Mouse (Mus musculus): ENCODE measurements around the gene Arrb2.
A peak's percentile ranks its signal among the peaks of the same experiment; 100 is the strongest.
"Not testable (repeated sequence)": the region's sequence is repeated elsewhere in the genome, so short reads cannot be mapped to it uniquely, and the experiment has no call there.

The Arrb2 gene

DNA sequence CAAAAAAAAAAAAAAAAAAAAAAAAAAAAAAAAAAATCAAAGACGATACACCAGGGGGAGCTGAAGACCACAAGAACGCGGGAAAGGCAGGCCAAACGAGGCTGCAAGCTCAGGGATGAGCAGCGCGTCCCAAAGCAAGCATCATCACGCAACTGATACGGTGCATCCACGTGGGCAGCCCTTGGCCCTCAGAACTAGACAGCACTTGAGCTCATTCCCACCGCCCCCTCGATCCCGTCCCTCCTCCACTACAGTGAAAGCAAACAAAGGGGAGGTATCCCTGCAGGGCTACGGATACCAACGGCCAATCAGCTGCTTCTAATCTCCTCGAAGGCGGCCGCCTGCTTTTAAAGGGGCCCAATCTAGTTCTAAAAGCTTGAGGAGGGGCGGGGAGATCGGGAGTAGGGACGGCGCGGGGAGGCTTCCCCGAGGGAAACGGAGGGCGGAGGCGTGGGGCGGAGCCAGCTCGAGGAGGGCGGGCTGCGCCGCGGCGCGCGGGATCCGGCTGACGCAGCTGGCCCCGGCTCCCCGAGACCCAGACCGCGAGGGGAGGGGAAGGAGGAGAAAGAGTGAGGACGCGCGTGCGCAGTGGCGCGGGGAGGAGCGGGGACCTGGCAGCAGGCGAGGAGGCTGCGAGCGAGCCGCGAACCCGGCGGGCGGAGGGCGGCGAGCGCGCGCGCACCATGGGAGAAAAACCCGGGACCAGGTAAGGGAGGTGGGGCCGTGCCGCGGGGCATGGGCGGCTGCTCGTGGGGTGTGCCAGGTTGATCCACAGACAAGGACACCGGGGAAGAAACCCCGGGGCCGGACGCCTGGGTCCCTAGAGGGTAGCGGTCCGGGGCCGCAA is at the start of gene Arrb2:
Gene Arrb2 (plus strand): TSS at position 588 of the 847 bp plus-strand sequence.
- peak; percentile 90 for DNase-seq (ENCODE audit: low spot score)

DNA sequence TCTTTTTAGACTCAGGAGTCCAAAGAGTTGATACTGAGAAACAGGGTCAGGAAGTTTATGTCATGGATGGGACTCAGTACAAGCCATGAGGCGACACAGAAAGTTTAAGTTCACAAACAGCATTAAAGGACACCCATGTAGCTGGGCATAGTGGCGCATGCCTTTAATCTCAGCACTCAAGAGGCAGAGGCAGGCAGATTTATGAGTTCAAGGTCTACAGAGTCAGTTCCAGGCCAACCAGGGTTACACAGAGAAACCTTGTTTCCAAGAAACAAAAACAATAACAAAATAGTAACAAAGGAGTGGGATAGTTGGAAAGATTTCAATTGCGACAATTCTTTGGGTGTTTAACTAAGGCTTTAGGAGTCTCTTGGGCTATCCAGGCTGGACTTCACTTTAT is 48.3 kb upstream of the Arrb2 start:
- DNase-seq (ENCODE audit: low spot score), result no peak

DNA sequence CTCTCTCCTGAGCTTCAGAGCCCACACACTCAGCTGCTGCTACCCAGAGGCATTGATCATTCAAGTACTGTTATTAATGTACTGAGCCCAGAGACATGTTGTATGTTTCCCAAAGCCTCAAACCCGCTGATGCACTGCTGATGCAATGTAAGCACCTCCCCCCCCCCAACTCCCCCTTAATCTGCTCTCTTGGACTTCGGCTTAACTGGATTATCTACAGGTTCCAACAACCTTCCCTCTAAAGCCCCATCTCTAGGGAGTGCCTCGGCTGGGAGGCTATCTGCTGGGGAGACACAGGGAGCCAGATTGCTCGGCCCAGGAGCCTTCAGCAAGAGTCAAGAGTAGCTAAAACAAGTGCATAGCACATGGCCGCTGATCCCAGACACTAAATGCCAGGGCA is 45.0 kb upstream of the Arrb2 start:
- DNase-seq (ENCODE audit: low spot score), result no peak

DNA sequence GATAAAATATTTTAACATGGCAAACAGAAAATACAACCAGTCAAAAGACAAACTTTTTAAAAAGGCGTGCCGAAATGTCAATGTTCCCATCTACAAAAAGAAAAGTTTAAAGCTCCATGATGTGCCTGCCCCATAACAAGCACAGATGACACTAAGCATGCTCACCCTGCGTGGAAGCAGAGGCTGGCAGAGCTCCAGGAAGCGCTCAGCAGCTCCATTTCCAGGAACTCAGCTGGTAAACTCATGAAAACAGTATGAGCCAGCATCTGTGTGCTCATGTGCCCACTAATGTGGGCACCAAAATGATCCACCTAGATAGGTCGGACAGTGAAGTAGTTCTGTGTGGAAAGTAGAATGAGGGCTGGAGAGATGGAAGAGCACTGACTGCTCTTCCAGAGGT is 43.0 kb upstream of the Arrb2 start:
- DNase-seq (ENCODE audit: low spot score), result no peak

DNA sequence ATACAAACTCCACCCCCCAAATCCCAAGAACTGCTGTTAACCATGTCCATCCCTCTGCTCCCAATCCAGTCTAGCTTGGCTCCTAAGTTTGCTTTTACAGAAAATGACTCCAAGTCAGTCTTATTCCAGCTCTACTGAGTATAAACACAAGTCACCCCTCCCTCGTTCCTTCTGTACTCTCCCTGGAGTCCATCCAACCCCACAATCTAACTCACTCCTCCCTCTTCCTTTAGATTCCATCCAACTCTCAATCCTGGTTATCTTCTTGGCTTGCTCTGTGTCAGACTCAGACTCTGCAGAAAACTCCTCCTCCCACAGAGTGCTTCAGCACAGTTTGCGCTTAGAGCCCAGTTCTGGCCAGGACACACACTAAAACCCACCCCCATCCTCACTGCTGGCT is 28.8 kb upstream of the Arrb2 start:
- DNase-seq (ENCODE audit: low spot score), result no peak

DNA sequence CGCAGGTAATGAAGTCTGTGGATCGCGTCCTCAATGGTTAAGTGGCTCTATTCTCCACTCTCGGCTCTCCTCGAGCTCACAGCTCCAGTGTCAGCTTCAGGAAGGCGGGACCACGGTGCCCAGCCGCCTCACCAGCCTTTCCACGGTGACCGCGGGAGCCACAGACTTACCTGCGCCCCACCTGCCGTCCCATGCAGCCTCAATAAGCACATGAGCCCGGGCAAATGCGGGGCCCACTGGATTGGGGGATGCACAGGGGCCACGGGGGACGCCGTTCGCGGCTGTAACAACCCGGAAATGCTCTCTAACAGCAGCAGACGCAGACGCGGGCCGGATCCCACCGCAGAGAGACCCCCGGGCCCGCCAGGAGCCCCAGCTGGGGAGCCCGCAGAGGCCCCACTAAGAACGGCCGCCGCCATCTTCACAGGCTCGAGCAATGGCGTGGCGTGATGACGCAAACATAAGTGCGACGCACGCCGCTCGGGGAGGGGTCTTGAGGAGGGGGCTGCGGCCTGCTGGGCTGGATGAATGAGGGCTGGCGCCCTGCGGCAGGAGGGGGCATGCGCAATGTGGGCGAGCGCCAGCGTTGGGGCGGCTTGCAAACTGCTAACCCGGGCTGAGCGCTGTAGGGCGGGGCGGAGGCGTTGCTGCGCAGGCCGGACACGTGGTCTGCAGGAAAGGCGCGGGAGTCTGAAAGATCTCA is 22.7 kb upstream of the Arrb2 start, which contains the start of gene Pelp1:
Gene Pelp1 (minus strand): TSS at position 438 of the 703 bp plus-strand sequence.
- peak; percentile 82 for DNase-seq (ENCODE audit: low spot score)

DNA sequence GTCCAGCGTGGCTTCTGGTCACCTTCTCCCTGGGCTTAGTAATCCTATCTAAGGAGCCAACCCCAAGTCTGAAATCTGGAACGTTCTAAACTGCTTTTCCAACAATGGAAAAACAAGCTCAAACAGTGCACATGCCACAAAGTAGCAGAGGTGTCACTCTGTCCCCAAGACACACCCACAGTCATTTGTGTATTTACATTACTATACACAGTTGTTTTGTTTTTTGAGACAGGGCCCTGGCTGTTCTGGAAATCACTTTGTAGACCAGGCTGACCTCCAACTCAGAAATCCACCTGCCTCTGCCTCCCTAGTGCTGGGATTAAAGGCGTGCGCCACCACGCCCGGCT is 22.2 kb upstream of the Arrb2 start:
- DNase-seq (ENCODE audit: low spot score), result no peak

DNA sequence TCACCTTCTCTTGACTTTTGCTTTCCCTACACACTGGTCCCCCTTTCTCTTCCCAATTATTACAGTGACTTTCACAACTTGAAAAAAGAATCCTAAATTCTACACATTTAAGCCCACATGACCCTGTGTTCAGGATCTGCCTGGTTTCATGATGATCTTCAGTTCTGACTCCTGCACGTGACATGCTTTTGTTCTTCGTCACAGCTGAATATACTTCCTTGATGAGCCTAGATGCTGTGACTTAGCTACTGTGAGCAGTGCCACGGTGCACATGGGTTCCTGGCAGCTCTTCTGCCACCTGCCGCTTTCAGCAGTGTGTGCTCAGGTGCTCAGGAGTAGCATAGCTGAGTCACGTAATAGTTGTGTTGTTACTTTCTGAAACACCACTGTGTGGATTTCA is 19.8 kb upstream of the Arrb2 start:
- DNase-seq (ENCODE audit: low spot score), result no peak

DNA sequence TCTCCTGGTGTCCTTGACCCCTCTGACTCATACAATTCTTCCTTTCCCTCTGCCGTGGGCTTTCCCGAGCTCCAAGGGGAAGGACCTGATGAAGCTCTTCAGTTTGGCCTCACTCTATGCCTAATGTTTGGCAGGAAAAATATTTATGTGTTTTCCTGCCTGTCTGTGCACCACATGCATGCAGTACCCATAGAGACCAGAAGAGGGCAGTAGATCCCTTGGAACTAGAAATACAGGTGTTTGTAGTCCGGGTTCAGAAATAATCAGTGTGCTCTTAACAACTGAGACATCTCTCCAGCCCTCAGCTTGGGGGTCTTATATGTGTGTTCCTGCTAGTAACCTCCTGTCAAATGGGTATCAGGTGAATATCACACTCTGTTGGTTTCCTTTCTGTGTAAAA is 18.5 kb upstream of the Arrb2 start:
- DNase-seq (ENCODE audit: low spot score), result peak; percentile 87

DNA sequence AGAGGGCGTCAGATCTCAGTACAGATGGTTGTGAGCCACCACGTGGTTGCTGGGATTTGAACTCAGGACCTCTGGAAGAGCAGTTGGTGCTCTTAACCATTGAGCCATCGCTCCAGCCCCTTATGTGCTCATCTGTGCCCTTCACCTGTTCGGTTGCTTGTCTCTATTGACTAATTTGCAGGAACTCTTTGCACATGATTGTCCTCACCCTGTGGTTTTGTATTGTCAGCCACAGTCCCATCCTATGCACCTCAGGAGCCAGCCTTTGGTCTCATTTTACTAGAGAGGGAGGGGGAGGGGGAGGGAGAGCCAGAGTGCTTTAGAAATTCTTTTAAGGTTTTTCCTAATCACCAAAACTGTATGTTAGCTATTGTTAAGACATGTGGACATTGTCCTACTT is 14.2 kb upstream of the Arrb2 start:
- DNase-seq (ENCODE audit: low spot score), result no peak

DNA sequence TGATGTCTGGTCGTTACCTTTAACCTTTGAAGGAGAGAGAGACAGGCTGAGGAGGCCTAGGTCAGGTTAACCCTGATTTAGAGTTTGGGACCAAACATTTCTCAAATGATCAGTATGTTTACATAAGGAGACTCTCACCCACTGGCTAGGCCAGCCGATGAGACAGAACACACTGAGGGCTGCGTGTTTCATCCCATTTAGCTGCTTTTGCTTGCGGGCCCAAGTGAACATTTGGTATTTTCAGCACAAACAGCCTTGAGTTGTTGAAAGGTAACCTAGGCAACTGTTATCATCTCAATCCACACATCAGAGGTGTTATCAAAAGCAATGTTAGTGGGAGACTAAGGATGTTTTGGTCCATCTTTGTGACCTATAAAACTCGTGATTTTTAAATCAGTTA is 12.9 kb upstream of the Arrb2 start:
- DNase-seq (ENCODE audit: low spot score), result no peak

DNA sequence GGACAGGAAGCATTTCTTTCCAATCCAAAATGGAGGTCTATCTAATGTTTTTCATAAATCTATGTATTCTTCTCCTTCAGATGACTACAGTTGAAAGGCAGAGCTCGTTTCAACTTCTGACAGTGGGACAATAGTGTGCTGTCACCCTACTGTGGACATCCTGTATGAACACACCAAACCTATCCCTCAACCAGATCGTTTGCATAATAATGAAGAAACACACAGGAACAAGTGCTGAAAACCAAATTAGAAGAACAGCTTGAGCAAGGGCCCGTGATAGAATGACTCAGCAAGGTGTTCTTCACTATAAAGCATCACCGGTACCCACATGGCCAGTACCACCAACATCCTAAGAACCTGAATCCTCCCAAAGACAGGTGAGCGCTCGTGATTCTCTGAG is 5.8 kb upstream of the Arrb2 start:
- not testable (repeated sequence) for DNase-seq (ENCODE audit: low spot score)

DNA sequence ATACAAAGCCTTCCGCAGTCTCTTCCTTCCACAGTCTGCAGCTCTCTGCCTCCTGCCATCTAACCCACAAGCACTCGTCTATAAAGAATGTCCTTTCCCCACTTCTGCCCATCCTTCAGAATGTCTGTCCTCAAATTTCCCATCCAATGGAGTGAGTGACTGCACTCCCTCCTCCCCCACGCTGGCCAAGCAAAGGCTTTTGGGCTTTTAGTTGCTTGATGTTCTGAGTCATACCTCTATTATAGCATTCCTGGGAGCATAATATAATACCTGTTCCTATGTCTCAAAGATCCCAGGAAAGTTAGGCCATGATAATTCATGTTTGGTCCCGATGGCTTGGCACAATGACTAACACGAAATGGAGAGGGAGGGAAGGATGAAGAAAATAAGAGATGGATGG is 861 bp upstream of the Arrb2 start:
- no peak for DNase-seq (ENCODE audit: low spot score)

DNA sequence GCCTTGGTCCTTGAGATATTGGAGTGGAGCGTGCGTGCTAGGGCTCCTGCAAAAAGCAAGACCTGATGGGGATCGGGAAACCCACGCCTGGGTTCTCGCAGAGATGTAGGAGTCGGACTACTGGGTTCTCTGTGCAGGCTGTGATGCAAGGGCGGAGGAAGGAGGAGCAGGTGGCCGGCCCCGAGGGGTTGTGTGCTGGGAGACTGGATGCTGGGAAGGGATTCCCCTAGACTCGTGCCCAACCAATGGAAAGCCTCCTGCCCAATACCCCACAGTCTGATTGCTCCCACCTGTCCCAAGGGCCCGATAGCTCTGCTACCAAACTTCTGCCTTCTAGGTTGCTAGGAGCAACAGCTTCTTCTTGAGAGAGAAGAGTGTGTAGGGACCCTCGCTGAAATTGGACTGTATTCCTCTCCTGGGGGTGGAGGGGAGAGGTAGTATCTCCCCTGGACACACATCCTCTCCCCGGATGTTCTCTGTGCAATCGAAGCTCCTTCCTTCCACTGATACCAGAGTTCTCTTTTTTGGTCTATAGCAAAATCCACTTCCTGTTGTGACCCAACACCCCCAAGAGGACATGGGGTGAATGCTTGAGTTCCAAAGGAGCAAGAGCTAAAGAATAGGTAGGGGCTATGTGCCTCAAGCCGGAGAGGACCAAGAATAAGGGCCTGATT is 597 bp downstream of the Arrb2 start:
- no peak for DNase-seq (ENCODE audit: low spot score)

DNA sequence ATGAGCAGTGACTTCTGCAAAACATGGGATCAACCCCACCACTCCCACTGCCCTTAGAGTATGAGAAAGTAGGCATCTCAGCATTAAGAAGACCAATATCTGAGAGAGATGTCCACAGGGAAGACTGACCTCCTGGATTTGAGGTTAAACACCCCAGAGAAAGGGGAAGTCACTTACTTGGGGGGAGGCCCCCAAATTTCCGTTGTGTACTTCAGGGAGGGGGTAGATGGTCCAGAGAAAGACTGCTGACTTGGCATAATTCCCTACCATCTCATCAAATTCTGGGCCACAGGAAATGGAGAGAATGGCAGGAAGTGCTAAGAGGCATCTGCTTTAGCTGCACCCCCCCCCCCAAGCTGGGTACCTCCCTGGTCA is 1.1 kb downstream of the Arrb2 start:
- no peak for DNase-seq (ENCODE audit: low spot score)

DNA sequence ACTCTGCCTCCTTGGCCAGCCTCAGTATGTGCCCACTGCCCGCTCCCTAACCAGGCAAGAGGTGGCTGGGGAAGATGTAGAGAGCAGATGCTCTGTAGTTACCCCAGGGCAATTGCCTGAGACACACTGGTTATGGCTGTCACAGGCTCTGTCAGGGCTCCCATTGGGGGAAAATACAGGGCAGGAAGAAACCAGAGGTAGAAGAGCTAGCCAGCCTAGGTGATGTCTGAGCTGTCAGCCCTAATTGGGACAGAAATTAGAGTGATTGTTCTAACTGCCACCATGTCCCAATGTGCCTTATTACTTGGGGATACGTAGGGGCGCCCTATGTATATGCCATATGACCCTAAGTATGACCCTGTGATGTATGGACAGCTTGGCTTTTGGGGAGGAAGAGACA is 1.5 kb downstream of the Arrb2 start:
- no peak for DNase-seq (ENCODE audit: low spot score)

DNA sequence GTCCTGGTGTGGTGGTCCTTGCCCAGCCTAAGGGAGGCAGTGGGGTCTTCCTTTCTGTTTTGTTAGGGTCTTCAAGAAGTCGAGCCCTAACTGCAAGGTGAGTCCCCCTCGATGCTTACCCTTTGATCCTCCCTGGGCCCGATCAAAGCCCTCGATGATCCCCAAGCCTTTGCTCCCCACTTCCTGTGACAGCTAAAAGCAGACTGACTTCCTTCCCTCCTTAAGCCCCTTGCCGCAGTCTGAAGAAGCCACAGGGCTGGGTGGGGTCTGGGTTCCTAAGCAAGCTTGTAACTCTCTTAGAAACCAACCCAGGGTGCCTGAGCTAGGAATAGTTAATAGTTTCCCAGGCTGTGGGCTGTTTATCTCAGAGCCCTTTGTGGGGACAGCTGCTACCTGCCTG is 3.0 kb downstream of the Arrb2 start:
- DNase-seq (ENCODE audit: low spot score), result no peak

DNA sequence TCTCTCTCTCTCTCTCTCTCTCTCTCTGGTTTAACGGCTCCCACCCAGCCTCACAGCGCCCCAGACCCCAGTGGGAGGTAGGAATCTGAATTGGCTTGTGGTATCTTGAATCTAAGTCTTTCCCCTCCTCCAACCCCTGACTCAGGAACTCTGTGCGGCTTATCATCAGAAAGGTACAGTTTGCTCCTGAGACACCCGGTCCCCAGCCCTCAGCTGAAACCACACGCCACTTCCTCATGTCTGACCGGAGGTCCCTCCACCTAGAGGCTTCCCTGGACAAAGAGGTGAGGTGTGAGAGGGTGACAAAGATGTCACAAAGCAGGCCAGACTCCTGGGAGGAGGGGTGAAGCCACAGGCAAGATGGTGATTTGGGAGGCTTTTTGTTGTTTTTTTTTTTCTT is 5.0 kb downstream of the Arrb2 start:
- DNase-seq (ENCODE audit: low spot score), result no peak

DNA sequence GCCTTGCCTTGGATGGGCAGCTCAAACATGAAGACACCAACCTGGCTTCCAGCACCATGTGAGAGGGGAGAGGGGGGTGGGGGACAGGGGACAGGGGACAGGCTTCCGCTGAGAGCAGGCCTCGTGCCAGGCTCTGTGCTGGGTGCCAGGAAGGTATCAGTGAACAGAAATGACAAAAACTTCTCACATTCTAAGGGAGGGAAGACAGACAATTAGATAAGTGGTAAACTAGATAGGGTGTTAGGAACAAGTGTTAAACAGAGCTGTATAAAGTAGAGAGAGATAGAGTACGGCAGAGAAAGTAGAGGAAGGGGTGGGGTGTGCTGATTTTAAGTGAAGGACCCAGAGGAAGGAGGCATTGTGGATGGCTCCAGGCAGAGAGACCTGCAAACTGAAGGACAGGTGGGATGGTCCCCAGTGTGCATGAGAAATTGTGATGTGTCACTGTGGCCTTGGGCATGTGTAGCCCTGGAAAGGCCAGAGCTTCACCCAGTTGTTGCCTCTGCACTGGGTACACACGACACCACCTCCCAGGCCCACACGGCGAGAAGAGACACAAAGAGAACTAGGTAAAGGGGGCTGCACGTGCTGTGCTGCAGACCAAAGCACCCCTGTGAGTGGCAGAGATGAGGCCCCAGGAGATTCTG is 6.4 kb downstream of the Arrb2 start:
- DNase-seq (ENCODE audit: low spot score), result no peak

DNA sequence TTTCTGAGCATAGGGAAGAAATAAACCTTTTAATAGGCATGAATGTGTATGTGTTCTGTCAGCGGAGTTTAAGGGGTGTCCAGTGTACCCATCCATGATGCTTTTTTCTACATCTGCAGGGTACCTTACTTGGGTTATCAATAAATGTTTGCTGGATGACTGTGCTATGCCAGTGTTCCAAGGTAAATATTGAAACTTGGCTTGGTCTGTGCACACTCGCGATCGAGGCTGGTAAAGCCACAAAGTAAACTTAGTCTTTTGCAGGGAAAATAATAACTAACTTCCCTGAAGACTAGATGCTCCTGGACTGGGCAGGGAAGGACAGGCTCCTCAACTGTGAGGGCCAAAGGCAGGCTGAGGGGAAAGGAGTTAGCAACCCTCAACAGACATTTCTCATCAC is 8.2 kb downstream of the Arrb2 start:
- no peak for DNase-seq (ENCODE audit: low spot score)

DNA sequence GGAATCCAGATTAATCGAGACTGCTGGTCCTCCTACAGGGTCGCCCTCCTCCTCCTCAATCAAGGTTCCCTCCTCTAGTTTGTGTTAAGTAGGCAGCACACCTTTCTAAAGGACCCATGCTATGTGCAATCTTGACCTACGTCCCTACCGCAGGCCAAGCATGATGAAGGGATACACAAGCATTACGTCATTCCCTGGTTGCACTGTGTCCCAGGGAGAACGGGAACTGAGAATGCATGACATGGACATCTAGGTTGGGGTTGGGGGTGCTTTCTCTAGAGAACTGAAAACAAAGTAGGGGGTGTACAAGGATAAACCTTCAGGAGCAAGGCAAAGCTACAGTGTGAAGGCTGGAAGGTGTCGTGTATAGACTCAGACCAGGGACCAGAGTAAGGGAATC is 9.4 kb downstream of the Arrb2 start:
- no peak for DNase-seq (ENCODE audit: low spot score)

DNA sequence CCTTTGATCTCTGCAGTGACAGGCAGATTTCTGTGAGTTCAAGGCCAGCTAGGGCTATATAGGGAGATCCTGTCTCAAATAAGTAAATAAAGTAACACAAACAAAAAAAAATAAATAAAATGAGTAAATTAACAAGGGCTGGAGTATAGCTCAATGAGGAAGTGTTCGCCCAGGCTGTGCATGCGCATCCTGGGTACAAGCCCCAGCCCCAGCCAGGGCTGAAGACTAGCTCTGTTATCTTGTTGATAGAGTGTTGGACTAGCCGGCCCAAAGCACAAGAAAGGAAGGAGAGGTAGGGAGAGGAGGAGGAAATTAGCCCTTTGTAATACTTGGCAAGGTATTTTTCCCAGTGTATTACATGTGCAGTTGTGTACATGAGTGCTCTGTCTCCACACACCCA is 11.5 kb downstream of the Arrb2 start:
- DNase-seq (ENCODE audit: low spot score), result no peak

DNA sequence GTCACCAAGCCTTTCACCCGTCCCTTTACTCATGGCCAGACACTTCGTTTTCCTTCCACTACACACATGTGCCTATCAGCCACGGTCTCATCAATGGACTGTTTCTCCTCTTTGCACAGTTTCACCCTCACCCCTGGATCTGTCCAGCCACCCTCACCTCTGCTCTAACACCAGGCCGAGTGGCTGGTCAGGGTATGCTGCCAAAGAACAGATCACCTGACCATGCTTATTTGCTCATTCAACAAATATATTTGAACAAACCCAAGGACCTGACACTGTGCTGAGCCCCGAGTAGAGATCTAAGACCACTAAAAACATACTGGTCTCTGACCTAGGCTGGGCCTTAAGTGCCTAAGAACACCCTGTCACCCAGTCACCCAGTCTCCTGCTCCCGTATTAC is 12.2 kb downstream of the Arrb2 start:
- DNase-seq (ENCODE audit: low spot score), result no peak
